Mouse (Mus musculus) testis, adult 10 weeks (tissue): ENCODE measurements around the gene Wdr4. TPM values are rescaled to one million over a fixed set of nuclear protein-coding genes. Genes with fewer than 3 reads are reported as not detected.

Source experiments
- polyA plus RNA-seq: library from polyadenylated mRNA; stranded (reverse); fragments of 350-450 nt; fragmentation: Illumina TruSeq; extraction: RNeasy Lipid Tissue Mini Kit (QIAGEN cat#74804); gene quantifications from one replicate; pipeline ENCODE4 v1.2.3, GENCODE M21; 2014; ENCODE audit warnings: low read depth, low replicate concordance

Gene Wdr4
- polyA plus RNA-seq, result 2.5 TPM

GRCm38 (mm10) chr17:31519946-31520838, at the start of gene Wdr4, which contains the start of gene Ndufv3:
TSS of gene Wdr4 (minus strand) at chr17:31519980.
TSS of gene Ndufv3 (plus strand) at chr17:31520115.

GRCm38 (mm10) chr17:31564015-31564857, 44.5 kb upstream of the Wdr4 start, which contains the start of gene Pknox1:
TSS of gene Pknox1 (plus strand) at chr17:31564734.

Other genes with a start within 250 kb of the Wdr4 start
- gene Rsph1, start 242.6 kb downstream of the Wdr4 start, polyA plus RNA-seq, result 491 TPM
- 0.46 TPM for gene Slc37a1, start 233.2 kb downstream of the Wdr4 start, polyA plus RNA-seq
- 2.7 TPM for gene Pde9a, start 133.8 kb downstream of the Wdr4 start, polyA plus RNA-seq
- 18.0 TPM for gene Ndufv3, start 135 bp upstream of the Wdr4 start, polyA plus RNA-seq
- 15.6 TPM for gene Pknox1, start 44.8 kb upstream of the Wdr4 start, polyA plus RNA-seq
- gene Cbs, start 117.3 kb upstream of the Wdr4 start, polyA plus RNA-seq, result 0.03 TPM
- gene U2af1, start 138.9 kb upstream of the Wdr4 start, polyA plus RNA-seq, result 37.4 TPM
- not detected for gene Cryaa, start 157.8 kb upstream of the Wdr4 start, polyA plus RNA-seq